ENCODE assay signal across 24 mouse cellular contexts in genomic region chr5:116556614-116557013, GRCm38 (mm10). TPM values are rescaled to one million over a fixed set of nuclear protein-coding genes. Genes with fewer than 3 reads are reported as not detected.
DNase-seq lines count a peak whose midpoint lies in the region; TF ChIP-seq lines count a peak whose summit lies in the region.
"Had no signal": no experiment of that assay in that cellular context is flagged by ENCODE, and none has a peak within 500 bp of the region (broad histone marks: within the 10 kb centered on the region; RNA-seq: fewer than 3 reads in every experiment).

No protein-coding gene starts in this region.

- intact Hi-C loops in left cerebral cortex, adult 2 months (cut with DNase I), result no loop called here

- H3K27ac ChIP-seq in cerebellum, adult 2 months (ENCODE audit: insufficient read depth, low read length), result no peak overlapping the region
- no peak overlapping the region for H3K27ac ChIP-seq in left cerebral cortex, adult 2 months
- H3K27ac ChIP-seq: embryonic facial prominence, embryonic 15.5 days; hindbrain, embryonic 14.5 days; intestine, embryonic 15.5 days; kidney, embryonic 15.5 days; midbrain, embryonic 13.5 days; stomach, embryonic 15.5 days had no signal

- peaks cover 38% of the 10 kb centered on the region for H3K4me1 ChIP-seq in cerebellum, adult 2 months (ENCODE audit: control insufficient read depth, insufficient read depth, low read length)
- H3K4me1 ChIP-seq: embryonic facial prominence, embryonic 15.5 days; intestine, embryonic 15.5 days; kidney, embryonic 15.5 days; stomach, embryonic 15.5 days had no signal

- H3K4me3 ChIP-seq in cerebellum, adult 2 months (replicated peaks; ENCODE audit: insufficient read depth, low read depth, low read length), result no peak overlapping the region
- no peak overlapping the region for H3K4me3 ChIP-seq in left cerebral cortex, adult 2 months
- H3K4me3 ChIP-seq: embryonic facial prominence, embryonic 15.5 days; intestine, embryonic 15.5 days; kidney, embryonic 15.5 days; midbrain, embryonic 13.5 days; myocyte; stomach, embryonic 15.5 days had no signal

- H3K27me3 ChIP-seq in cerebellum, adult 2 months (ENCODE audit: control insufficient read depth, insufficient read depth, low read length), result no peaks in the 10 kb centered on the region
- H3K27me3 ChIP-seq: embryonic facial prominence, embryonic 15.5 days; intestine, embryonic 15.5 days; kidney, embryonic 15.5 days; midbrain, embryonic 13.5 days; stomach, embryonic 15.5 days had no signal

- no peak for TF ChIP-seq POLR2A in cerebellum, adult 2 months (IDR thresholded peaks at IDR 0.05; ENCODE audit: borderline replicate concordance, insufficient read depth, low read length)

- no peak for DNase-seq in cerebellum, adult 2 months
- DNase-seq in cerebellum, adult 8-10 months, result no peak
- no peak for DNase-seq in left cerebral cortex, adult 2 months (ENCODE audit: extremely low spot score in 1 of 2, low spot score in 2 of 2)
- DNase-seq in left cerebral cortex, adult 9 months (ENCODE audit: low spot score in 2 of 2), result no peak
- peak; percentile 77 for DNase-seq in R1 (ENCODE audit: low read depth, low spot score)
- peak; percentile 49 for DNase-seq in retina, postnatal 1 day
- no peak for DNase-seq in adrenal gland, adult 2 months
- no peak for DNase-seq in spleen, postnatal 4 days (ENCODE audit: low spot score in 2 of 2)
- DNase-seq: adrenal gland, adult 8-10 months; cerebellum, adult 9-10 months; embryo, embryonic 11 days; heart, postnatal 10 days; lung, adult 18-20 months; lung, postnatal 14 days; right cerebral cortex, postnatal 25 days had no signal

- 58% methylated on average over 8 of the region's 8 CpGs for WGBS in cerebellum, adult 2 months

- TF ChIP-seq CTCF in cerebellum, adult 2 months (IDR thresholded peaks at IDR 0.05; ENCODE audit: borderline replicate concordance, insufficient read depth, low read depth, low read length), result peak; percentile 44; the same call in 1 of the 2 replicates
- TF ChIP-seq CTCF in left cerebral cortex, adult 2 months (IDR thresholded peaks at IDR 0.05), result peak; percentile 50

RNA-seq across cellular contexts. Expression of gene Srrm4, which starts 35.0 kb away (rescaled TPM):
- 29.6 and 30.0 TPM in 2 replicates for polyA plus RNA-seq in cerebellum, adult 2 months (2012; rRNA removed)
- total RNA-seq in left cerebral cortex, adult 2 months (2021), result 10 to 100 TPM; 28.8 to 30.7 TPM
- 1 to 10 TPM; 1.1 to 1.4 TPM for total RNA-seq in adrenal gland, adult 2 months (2021)
- polyA plus RNA-seq in adrenal gland, adult 2 months (2012; rRNA removed), result 1.2 and 1.9 TPM in 2 replicates
- total RNA-seq: granulocyte monocyte progenitor cell, adult 5-6 weeks had no signal
- polyA plus RNA-seq: spleen, adult 2 months had no signal

Comparison
In these comparisons a context has a peak if more than half of its experiments do, and no peak if none do; other contexts are left out.
1. DNase-seq: peak in R1 (single experiment) and retina, postnatal 1 day (single experiment); none in cerebellum, adult 2 months (0 of 2), cerebellum, adult 8-10 months (single experiment), left cerebral cortex, adult 2 months (0 of 2), left cerebral cortex, adult 9 months (0 of 2), adrenal gland, adult 2 months (single experiment) and spleen, postnatal 4 days (0 of 2).
2. RNA of gene Srrm4, which starts 35.0 kb away (total RNA-seq): 28.8 to 30.7 TPM in left cerebral cortex, adult 2 months; 1.1 to 1.4 TPM in adrenal gland, adult 2 months; every median in the first group is over 10 times any median in the second.